Mouse (Mus musculus) lung, postnatal 0 days (tissue): ENCODE data around the gene Trim59.

ENCODE experiments used
- CTCF ChIP-seq: IDR thresholded peaks from 2 replicates; pipeline ENCODE4 v1.5.1; 2016; ENCODE audit warnings: antibody characterized with exemption, mild to moderate bottlenecking
- EP300 ChIP-seq: IDR thresholded peaks from 2 replicates; pipeline ENCODE4 v1.6.1; 2016; ENCODE audit warnings: antibody characterized with exemption, mild to moderate bottlenecking, control low read depth

DNA sequence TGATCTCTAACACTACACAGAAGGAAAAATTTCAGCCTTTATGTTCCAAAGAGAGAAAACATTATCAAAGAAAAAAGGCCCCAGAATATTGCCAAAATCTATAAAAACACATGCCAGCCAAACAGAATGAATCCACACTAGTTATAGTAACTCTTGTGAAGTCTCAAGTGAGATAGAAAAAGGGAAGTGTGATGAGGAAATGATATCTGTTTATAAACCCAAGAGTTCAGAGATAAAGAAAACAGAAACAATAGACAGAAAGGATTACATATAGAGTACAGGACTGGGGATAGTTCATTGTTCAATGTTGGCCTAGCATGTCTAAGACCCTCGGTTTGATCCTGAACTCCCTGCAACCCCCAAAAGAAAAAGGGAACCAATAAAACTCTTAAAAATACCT is 18.2 kb upstream of the Trim59 start:
- TF ChIP-seq CTCF (no peak), EP300 (no peak)
